Mouse (Mus musculus) ES-CJ7 (cell line): ENCODE data around the gene Tph2.
A peak's percentile ranks its signal among the peaks of the same experiment; 100 is the strongest.

Source experiments
- DNase-seq: peaks from one replicate; pipeline ENCODE4 v3.0.0; 2011; ENCODE audit warnings: low read depth, low spot score

Gene Tph2

GRCm38 (mm10) chr10:115184697-115185096, at the start of gene Tph2:
Tph2 (minus strand) TSS chr10:115185022.
- peak; percentile 84 for DNase-seq

GRCm38 (mm10) chr10:115233798-115234197, 49.0 kb upstream of the Tph2 start:
- DNase-seq = no peak

DNA sequence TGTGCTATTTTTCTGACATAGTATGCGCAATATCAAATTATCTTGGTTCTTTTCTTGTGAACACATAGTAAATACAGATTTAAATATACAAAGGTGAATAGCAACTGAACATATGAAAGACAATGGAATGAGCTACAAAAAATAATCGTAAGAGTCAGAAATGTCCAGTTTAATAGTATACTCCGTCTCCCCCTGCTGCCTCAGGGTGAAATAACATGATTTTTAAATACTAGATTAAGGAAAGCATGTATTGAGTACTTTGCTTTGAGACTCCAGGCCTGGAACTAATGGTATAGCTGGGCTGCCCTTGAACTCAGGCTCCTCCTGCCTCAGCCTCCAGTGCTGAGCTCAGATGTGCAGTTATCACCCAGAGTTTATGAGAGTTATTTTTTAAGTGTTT, 47.7 kb upstream of the Tph2 start:
- DNase-seq = no peak

DNA sequence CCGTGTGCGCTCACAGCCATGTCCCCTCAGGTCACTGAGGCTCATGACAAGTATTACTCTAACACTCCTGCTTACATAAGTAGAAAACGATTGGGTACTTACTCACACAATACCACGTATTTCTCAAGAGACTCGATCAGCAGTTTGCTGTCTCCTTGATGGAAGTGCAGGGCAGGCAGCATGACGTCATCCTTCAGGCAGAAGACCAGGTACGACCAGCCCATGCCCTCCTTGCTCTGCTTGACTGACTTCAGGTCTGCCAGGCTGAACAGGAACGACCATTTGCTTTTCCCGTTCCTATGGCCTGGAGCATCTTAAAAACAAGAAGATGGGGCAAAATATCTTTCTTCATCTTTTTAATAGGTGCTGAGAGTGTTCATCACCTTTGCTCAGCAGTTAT, 44.2 kb upstream of the Tph2 start:
- no peak for DNase-seq

- DNase-seq = no peak
These were observed 41.8 kb upstream of the Tph2 start for GRCm38 (mm10) chr10:115226586-115226985.

- no peak for DNase-seq
These were observed 39.0 kb upstream of the Tph2 start for GRCm38 (mm10) chr10:115223845-115224244.

DNA sequence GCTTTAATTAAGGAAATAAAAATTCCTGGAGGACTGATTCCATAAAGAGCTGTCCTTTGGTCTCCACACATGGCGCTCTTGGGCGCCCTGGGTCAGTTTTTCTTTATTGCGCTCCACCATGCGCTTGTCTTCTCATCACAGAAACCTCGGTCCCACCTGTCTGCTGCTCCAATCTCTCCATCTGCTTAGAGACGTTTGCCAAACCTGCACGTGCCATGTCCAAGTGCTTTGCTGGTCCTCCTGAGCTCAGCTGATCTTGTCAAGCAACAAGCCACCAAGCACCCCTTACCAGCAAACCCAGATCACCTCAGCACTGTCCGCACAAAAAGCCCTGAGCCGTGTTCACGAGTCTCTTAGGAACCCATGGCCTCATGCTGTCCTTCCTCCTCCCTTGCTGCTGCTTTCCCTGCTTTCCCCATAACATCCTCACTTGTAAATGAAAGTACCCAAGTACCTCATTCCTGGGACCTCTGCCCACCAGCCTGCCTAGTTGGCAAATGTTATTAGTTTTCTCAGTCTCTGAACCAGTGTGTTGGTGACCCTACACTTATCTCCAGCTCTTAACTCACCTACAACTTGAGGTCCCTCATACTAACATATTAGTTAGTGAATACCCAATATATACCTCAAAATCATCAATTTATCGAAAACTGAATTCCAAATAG, 28.2 kb upstream of the Tph2 start:
- no peak for DNase-seq

DNA sequence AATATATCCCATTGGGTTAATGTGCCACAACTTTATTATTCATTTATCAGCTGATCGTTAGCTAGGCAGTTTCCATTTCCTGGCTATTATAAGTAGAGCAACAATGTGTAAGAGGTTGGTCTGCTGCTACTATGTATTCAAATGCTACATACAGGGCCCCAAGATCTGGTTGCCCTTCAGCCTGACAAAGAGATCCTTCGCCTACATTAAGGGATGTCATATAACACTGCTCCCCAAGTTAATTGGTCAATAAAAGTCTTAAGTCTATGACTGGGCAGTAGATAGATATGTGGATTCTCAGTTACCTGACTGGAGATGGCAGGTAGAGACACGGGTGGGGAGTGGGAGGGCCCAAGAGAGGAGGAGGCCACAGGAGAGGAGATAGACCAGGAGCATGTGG, 21.0 kb upstream of the Tph2 start:
- DNase-seq = no peak

GRCm38 (mm10) chr10:115205284-115205683, 20.5 kb upstream of the Tph2 start:
- DNase-seq = no peak

DNA sequence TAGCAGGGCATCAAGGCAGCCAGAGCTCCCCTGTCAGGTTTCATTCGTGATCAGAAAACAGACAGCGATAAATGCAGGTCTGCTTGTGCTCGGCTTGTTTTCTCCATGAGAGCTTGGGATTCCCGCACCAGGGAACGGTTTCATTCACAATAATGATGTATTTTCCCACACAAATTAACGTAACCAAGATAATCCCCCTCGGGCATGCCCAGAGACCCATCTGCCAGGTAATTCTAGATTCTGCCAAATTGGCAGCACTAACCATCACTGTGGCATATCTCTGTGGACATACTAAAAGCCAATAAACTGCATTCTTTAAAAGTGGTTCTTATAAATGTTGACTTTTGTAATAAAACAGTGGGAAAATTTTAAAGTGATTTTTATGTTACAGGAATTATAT, 6.4 kb upstream of the Tph2 start:
- no peak for DNase-seq

GRCm38 (mm10) chr10:115187390-115187789, 2.6 kb upstream of the Tph2 start:
- no peak for DNase-seq

DNA sequence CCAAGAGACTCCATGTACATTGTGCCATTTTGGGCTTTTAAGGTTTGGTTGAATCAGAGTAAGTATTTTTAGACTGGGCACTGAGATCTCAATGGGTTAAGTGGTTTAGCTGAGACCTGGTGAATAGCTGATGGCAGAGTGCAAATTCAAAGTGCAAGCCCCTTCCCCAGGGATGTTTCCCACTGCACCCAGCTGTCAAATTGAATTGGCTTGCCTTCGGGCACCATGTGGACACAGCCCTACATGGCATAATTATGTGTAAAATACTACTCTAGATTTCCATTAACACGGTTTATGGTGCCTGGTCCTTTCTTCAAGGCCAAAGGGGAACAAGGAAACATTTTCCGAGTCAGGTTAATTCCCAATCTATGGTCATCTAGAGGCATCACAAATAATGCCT, 3.8 kb downstream of the Tph2 start:
- no peak for DNase-seq

DNA sequence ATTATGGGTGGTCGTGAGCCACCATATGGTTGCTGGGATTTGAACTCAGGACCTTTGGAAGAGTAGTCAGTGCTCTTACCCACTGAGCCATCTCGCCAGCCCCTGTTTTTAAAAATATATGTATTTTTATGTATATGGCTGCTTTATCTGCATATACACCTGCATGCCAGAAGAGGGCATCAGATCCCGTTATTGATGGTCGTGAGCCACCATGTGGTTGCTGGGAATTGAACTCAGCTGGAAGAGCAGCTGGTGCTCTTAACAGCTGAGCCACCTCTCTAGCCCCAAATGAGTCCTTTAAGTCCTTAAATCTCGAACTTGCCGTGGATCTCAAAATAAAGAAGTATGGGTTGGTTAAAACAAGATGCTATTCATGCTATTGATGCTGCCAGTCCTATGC, 6.8 kb downstream of the Tph2 start:
- DNase-seq = peak; percentile 53

GRCm38 (mm10) chr10:115175591-115175991, 9.2 kb downstream of the Tph2 start:
- DNase-seq = no peak

DNA sequence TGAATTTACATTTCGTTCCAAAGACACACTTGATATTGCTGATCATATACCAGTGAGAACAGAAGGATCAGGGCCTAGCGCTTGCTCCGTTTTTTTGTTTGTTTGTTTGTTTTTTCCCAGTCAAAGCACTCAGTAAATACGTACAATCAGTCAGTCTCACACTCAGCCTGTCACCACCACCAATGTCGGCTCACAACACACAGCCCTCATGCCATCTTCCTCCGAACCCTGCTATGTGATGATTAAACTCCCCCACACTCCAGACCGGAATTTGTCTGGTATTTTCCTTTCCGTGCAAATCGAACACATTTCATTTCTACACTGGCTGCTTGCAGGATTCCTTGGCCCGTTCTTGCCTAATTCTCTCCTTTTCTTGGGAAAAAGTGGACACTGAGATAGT, 11.5 kb downstream of the Tph2 start:
- DNase-seq = no peak

- no peak for DNase-seq
These were observed 13.4 kb downstream of the Tph2 start for GRCm38 (mm10) chr10:115171351-115171818.

GRCm38 (mm10) chr10:115170496-115171350, 14.1 kb downstream of the Tph2 start:
- DNase-seq = no peak

GRCm38 (mm10) chr10:115169410-115169809, 15.4 kb downstream of the Tph2 start:
- DNase-seq = no peak

- peak; percentile 78 for DNase-seq
These were observed 24.5 kb downstream of the Tph2 start for GRCm38 (mm10) chr10:115160289-115160688.

GRCm38 (mm10) chr10:115147308-115147707, 37.5 kb downstream of the Tph2 start:
- DNase-seq = peak; percentile 48

GRCm38 (mm10) chr10:115146257-115146898, 38.4 kb downstream of the Tph2 start:
- no peak for DNase-seq

DNA sequence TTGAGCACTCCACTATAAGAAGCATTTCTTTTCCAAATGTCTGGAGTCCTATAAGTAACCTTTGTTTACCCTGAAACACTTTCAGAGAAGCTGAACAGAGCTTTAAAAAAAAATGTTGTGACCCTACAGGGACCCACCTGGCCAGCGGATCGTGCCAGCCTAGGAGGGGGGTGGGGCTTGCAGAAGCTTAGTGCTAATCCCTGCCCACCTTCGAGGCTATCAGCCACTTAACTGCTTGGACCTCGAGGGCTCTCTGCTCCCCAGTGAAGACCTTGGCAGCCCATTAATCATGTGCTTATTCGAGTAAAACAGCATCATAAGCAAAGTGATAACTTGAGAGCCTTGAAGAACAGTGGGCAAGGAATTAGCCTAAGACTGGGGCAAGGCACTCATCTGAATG, 40.3 kb downstream of the Tph2 start:
- DNase-seq = no peak
